8 mouse cellular contexts compared by ENCODE assay signal in genomic region chr12:17032694-17033463, GRCm38 (mm10). TPM values are rescaled to one million over a fixed set of nuclear protein-coding genes. Genes with fewer than 3 reads are reported as not detected.
DNase-seq lines count a peak whose midpoint lies in the region.

No protein-coding gene starts in this region.

- DNase-seq in B cell, adult 2 months = peak; percentile 82 to 83
- DNase-seq in R1 (ENCODE audit: low read depth, low spot score) = peak; percentile 79
- peak; percentile 74 to 87 for DNase-seq in cerebellum, postnatal 25 days
- DNase-seq in gastrocnemius, adult 8-10 months (ENCODE audit: low spot score in 2 of 2) = peak; percentile 21 to 31
- DNase-seq in kidney, postnatal 4 days = peak; percentile 90
- DNase-seq in lung, postnatal 14 days = peak; percentile 89
- DNase-seq in retina, adult 2 months (ENCODE audit: low read depth, low spot score) = peak; percentile 63
- peak; percentile 91 for DNase-seq in thymus, postnatal 4 days

RNA-seq across cellular contexts. Expression of gene 2410004P03Rik, which starts 21.4 kb away (rescaled TPM):
- total RNA-seq in gastrocnemius, adult 8-10 months (2022) = not detected

RNA-seq across cellular contexts. Expression of gene Pqlc3, which starts 32.7 kb away (rescaled TPM):
- total RNA-seq in gastrocnemius, adult 8-10 months (2022) = 1 to 10 TPM in 2 of 4 experiments, under 1 TPM in 2; 0.48 to 2.3 (median 1.0) TPM

Comparison
In these comparisons a context has a peak if more than half of its experiments do, and no peak if none do; other contexts are left out.
1. Peak in every context shown above with its lines: DNase-seq.
2. DNase-seq: peak in every context shown above with its lines; median percentile 91 in thymus, postnatal 4 days; 90 in kidney, postnatal 4 days; 89 in lung, postnatal 14 days; 82 in B cell, adult 2 months; 80 in cerebellum, postnatal 25 days; 79 in R1; 63 in retina, adult 2 months; 26 in gastrocnemius, adult 8-10 months.